Comparison of ENCODE assay signal across 8 mouse cellular contexts in the genomic region with DNA sequence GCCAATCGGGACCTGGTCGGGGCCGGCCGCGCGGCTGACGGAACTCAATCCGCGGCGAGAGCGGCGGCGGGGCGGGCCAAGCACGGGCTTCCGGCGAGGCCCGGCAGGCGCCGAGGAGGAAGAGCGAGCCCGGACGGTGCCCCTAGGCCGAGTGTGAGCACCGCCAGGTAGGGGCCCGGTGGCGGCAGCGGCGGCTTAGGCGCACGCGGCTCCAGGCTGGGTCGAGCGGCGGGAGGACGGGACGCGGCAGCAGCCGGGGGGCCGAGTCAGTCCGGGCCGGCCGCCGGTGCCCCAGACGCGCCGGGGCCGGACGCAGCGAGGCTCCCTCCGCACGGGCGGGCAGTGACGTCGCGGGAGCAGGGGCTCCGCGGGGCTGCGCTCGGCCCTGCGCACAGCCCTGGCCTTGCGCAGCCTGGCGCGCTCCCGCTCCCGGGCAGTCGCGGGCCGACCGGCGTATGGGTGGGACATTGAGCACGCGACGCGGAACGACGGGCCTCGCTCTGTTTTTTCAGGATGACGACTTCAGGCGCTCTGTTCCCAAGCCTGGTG. TPM values are rescaled to one million over a fixed set of nuclear protein-coding genes. Genes with fewer than 3 reads are reported as not detected.
DNase-seq lines count a peak whose midpoint lies in the region; ATAC-seq lines count a peak whose summit lies in the region.

No protein-coding gene starts in this region.

- H3K36me3 ChIP-seq in heart, embryonic 10.5 days, result peaks cover 37% of the 10 kb centered on the region
- peaks cover 20% of the 10 kb centered on the region for H3K36me3 ChIP-seq in hindbrain, embryonic 16.5 days (ENCODE audit: control insufficient read depth, insufficient read depth, low read length)
- H3K36me3 ChIP-seq in midbrain, embryonic 12.5 days, result peaks cover 36% of the 10 kb centered on the region

- H3K9ac ChIP-seq in hindbrain, embryonic 16.5 days (ENCODE audit: low read depth, low read length), result peak overlapping the region; percentile 98
- peak overlapping the region; percentile 92 for H3K9ac ChIP-seq in midbrain, embryonic 12.5 days (replicated peaks)

- ATAC-seq in hindbrain, embryonic 16.5 days, result peak; percentile 58
- peak; percentile 73 for ATAC-seq in midbrain, embryonic 12.5 days (ENCODE audit: low FRiP score, low read depth)

- H3K27ac ChIP-seq in heart, embryonic 10.5 days, result peak overlapping the region; percentile 97
- H3K27ac ChIP-seq in hindbrain, embryonic 16.5 days (ENCODE audit: low read depth, low read length), result peak overlapping the region; percentile 90
- peak overlapping the region; percentile 92 for H3K27ac ChIP-seq in midbrain, embryonic 12.5 days (replicated peaks)

- peak overlapping the region; percentile 100 for H3K4me2 ChIP-seq in hindbrain, embryonic 16.5 days (ENCODE audit: low read length)
- H3K4me2 ChIP-seq in midbrain, embryonic 12.5 days (replicated peaks), result peak overlapping the region; percentile 100

- H3K4me1 ChIP-seq in heart, embryonic 10.5 days, result peaks cover 19% of the 10 kb centered on the region
- H3K4me1 ChIP-seq in hindbrain, embryonic 16.5 days (ENCODE audit: control insufficient read depth, insufficient read depth, low read depth, low read length), result peaks cover 15% of the 10 kb centered on the region
- peaks cover 21% of the 10 kb centered on the region for H3K4me1 ChIP-seq in midbrain, embryonic 12.5 days

- H3K27me3 ChIP-seq in heart, embryonic 10.5 days (ENCODE audit: insufficient read depth, poor library complexity, severe bottlenecking), result no peaks in the 10 kb centered on the region
- no peaks in the 10 kb centered on the region for H3K27me3 ChIP-seq in hindbrain, embryonic 16.5 days (replicated peaks; ENCODE audit: control insufficient read depth, insufficient read depth, low read length)
- H3K27me3 ChIP-seq in midbrain, embryonic 12.5 days, result no peaks in the 10 kb centered on the region

- WGBS in heart, embryonic 10.5 days, result under 1% methylated on average over 80 of the region's 80 CpGs
- WGBS in hindbrain, embryonic 16.5 days, result under 1% methylated on average over 63 of the region's 80 CpGs
- under 1% methylated on average over 75 of the region's 80 CpGs for whole genome bisulfite sequencing in midbrain, embryonic 12.5 days

- intact Hi-C loops in heart, postnatal 36 days (cut with DNase I), result loop anchor here (1.0 kb wide), 1 partner anchor 80 kb away; no protein-coding TSS in a partner anchor

- peak overlapping the region; percentile 95 for H3K4me3 ChIP-seq in heart, embryonic 10.5 days
- peak overlapping the region; percentile 85 for H3K4me3 ChIP-seq in hindbrain, embryonic 16.5 days (ENCODE audit: low read length)
- peak overlapping the region; percentile 93 for H3K4me3 ChIP-seq in midbrain, embryonic 12.5 days

- no peaks in the 10 kb centered on the region for H3K9me3 ChIP-seq in heart, embryonic 10.5 days
- H3K9me3 ChIP-seq in hindbrain, embryonic 16.5 days (ENCODE audit: control insufficient read depth, low read length), result no peaks in the 10 kb centered on the region
- no peaks in the 10 kb centered on the region for H3K9me3 ChIP-seq in midbrain, embryonic 12.5 days

- DNase-seq in heart, embryonic 10.5 days (ENCODE audit: low spot score), result no peak
- no peak for DNase-seq in heart, postnatal 36 days
- DNase-seq in urinary bladder, postnatal 14 days (ENCODE audit: low spot score), result peak; percentile 34
- no peak for DNase-seq in urinary bladder, postnatal 4 days (ENCODE audit: low spot score in 2 of 2)
- no peak for DNase-seq in frontal cortex, postnatal 10 days (ENCODE audit: low spot score in 2 of 2)
- DNase-seq in cerebellum, adult 9-10 months, result no peak

RNA-seq across cellular contexts. Expression of a gene that starts 0.3 kb away (rescaled TPM):
- 202 and 240 TPM in 2 replicates for polyA plus RNA-seq in heart, embryonic 10.5 days (2016; fragmentation: Nextera tagmentation; extraction: Ambion mirVana)
- 10 to 100 TPM; 86.6 to 89.7 TPM for total RNA-seq in heart, postnatal 36 days (2021)
- 193 and 201 TPM in 2 replicates for polyA plus RNA-seq in hindbrain, embryonic 16.5 days (2015; fragmentation: Nextera tagmentation; extraction: Ambion mirVana)
- 214 and 217 TPM in 2 replicates for polyA plus RNA-seq in midbrain, embryonic 12.5 days (2016; fragmentation: Nextera tagmentation; extraction: Ambion mirVana)

RNA-seq across cellular contexts. Expression of a gene that starts 52.5 kb away (rescaled TPM):
- polyA plus RNA-seq in heart, embryonic 10.5 days (2016; fragmentation: Nextera tagmentation; extraction: Ambion mirVana), result 29.7 and 38.0 TPM in 2 replicates
- total RNA-seq in heart, postnatal 36 days (2021), result 10 to 100 TPM; 36.0 to 36.2 TPM
- polyA plus RNA-seq in hindbrain, embryonic 16.5 days (2015; fragmentation: Nextera tagmentation; extraction: Ambion mirVana), result 70.5 and 72.8 TPM in 2 replicates
- polyA plus RNA-seq in midbrain, embryonic 12.5 days (2016; fragmentation: Nextera tagmentation; extraction: Ambion mirVana), result 52.7 and 52.8 TPM in 2 replicates

RNA-seq across cellular contexts. Expression of a gene that starts 54.1 kb away (rescaled TPM):
- 23.6 and 30.8 TPM in 2 replicates for polyA plus RNA-seq in heart, embryonic 10.5 days (2016; fragmentation: Nextera tagmentation; extraction: Ambion mirVana)
- 10 to 100 TPM; 70.7 to 76.3 TPM for total RNA-seq in heart, postnatal 36 days (2021)
- 2.2 and 3.5 TPM in 2 replicates for polyA plus RNA-seq in hindbrain, embryonic 16.5 days (2015; fragmentation: Nextera tagmentation; extraction: Ambion mirVana)
- 1.7 and 3.2 TPM in 2 replicates for polyA plus RNA-seq in midbrain, embryonic 12.5 days (2016; fragmentation: Nextera tagmentation; extraction: Ambion mirVana)
